Mouse (Mus musculus) CD8-positive naive resting alpha-beta T cell, adult 2 months (primary cell): ENCODE data around the gene Ranbp10.

Experiments used
- DNase-seq, 2 experiments: peaks; one replicate each; pipeline ENCODE4 v3.0.0; 2022; ENCODE audit warnings: low read depth in 2 of 2, low spot score in 2 of 2

Gene Ranbp10

GRCm38 (mm10) chr8:105789626-105790025 is 37.5 kb downstream of the Ranbp10 start:
- no peak for DNase-seq

- peak in 1 of 2 experiments; percentile 31 for DNase-seq
Measured at GRCm38 (mm10) chr8:105788927-105789326, 38.2 kb downstream of the Ranbp10 start.

GRCm38 (mm10) chr8:105788241-105788640 is 38.9 kb downstream of the Ranbp10 start:
- peak; percentile 51 to 75 for DNase-seq

- DNase-seq = no peak
Measured at GRCm38 (mm10) chr8:105780298-105780697, 46.9 kb downstream of the Ranbp10 start.

GRCm38 (mm10) chr8:105777833-105778232 is 49.3 kb downstream of the Ranbp10 start:
- no peak for DNase-seq

- DNase-seq = no peak
Measured at GRCm38 (mm10) chr8:105774498-105774897, 52.7 kb downstream of the Ranbp10 start.

GRCm38 (mm10) chr8:105773441-105773861 is 53.7 kb downstream of the Ranbp10 start:
- DNase-seq = no peak

- no peak for DNase-seq
Measured at GRCm38 (mm10) chr8:105771398-105772175, 55.6 kb downstream of the Ranbp10 start.

- DNase-seq = peak; percentile 19 to 34
Measured at GRCm38 (mm10) chr8:105770609-105771008, 56.5 kb downstream of the Ranbp10 start.

GRCm38 (mm10) chr8:105768485-105769257 is 58.5 kb downstream of the Ranbp10 start:
- DNase-seq = no peak

GRCm38 (mm10) chr8:105758277-105759108 is 68.7 kb downstream of the Ranbp10 start, which contains the start of gene Gfod2:
Gfod2 (minus strand) TSS chr8:105758664.
- peak; percentile 97 to 99 for DNase-seq

- no peak for DNase-seq
Measured at GRCm38 (mm10) chr8:105757796-105758276, 69.3 kb downstream of the Ranbp10 start.

GRCm38 (mm10) chr8:105754688-105755087 is 72.5 kb downstream of the Ranbp10 start:
- no peak for DNase-seq

- DNase-seq = no peak
Measured at GRCm38 (mm10) chr8:105753916-105754315, 73.2 kb downstream of the Ranbp10 start.

- DNase-seq = no peak
Measured at GRCm38 (mm10) chr8:105750606-105751005, 76.5 kb downstream of the Ranbp10 start.

GRCm38 (mm10) chr8:105743301-105743700 is 83.8 kb downstream of the Ranbp10 start:
- no peak for DNase-seq

- no peak for DNase-seq
Measured at GRCm38 (mm10) chr8:105739216-105739615, 87.9 kb downstream of the Ranbp10 start.

GRCm38 (mm10) chr8:105732186-105732585 is 95.0 kb downstream of the Ranbp10 start:
- no peak for DNase-seq

- peak; percentile 39 to 42 for DNase-seq
Measured at GRCm38 (mm10) chr8:105727397-105728124, 99.6 kb downstream of the Ranbp10 start.

- no peak for DNase-seq
Measured at GRCm38 (mm10) chr8:105725726-105726125, 101.4 kb downstream of the Ranbp10 start.
